Mouse (Mus musculus): Measurements from ENCODE around the gene Trappc2l.
"Not testable (repeated sequence)": the region's sequence is repeated elsewhere in the genome, so short reads cannot be mapped to it uniquely, and the experiment has no call there.

Trappc2l gene

GRCm38 (mm10) chr8:122625811-122626210, 14.4 kb downstream of the Trappc2l start:
- DNase-seq (ENCODE audit: low read depth) = no peak

- DNase-seq (ENCODE audit: low read depth) = no peak
Observed at GRCm38 (mm10) chr8:122626896-122627295, 15.5 kb downstream of the Trappc2l start.

- no peak for DNase-seq (ENCODE audit: low read depth)
Observed at GRCm38 (mm10) chr8:122629388-122629787, 17.9 kb downstream of the Trappc2l start.

- no peak for DNase-seq (ENCODE audit: low read depth)
Observed at GRCm38 (mm10) chr8:122630696-122631095, 19.3 kb downstream of the Trappc2l start.

GRCm38 (mm10) chr8:122632134-122632533, 20.7 kb downstream of the Trappc2l start:
- DNase-seq (ENCODE audit: low read depth) = not testable (repeated sequence)

- DNase-seq (ENCODE audit: low read depth) = no peak
Observed at GRCm38 (mm10) chr8:122633205-122633604, 21.8 kb downstream of the Trappc2l start.

GRCm38 (mm10) chr8:122635878-122636802, 24.7 kb downstream of the Trappc2l start:
- DNase-seq (ENCODE audit: low read depth) = no peak

GRCm38 (mm10) chr8:122636803-122637175, 25.3 kb downstream of the Trappc2l start:
- no peak for DNase-seq (ENCODE audit: low read depth)

GRCm38 (mm10) chr8:122637230-122637629, 25.8 kb downstream of the Trappc2l start:
- no peak for DNase-seq (ENCODE audit: low read depth)

DNA sequence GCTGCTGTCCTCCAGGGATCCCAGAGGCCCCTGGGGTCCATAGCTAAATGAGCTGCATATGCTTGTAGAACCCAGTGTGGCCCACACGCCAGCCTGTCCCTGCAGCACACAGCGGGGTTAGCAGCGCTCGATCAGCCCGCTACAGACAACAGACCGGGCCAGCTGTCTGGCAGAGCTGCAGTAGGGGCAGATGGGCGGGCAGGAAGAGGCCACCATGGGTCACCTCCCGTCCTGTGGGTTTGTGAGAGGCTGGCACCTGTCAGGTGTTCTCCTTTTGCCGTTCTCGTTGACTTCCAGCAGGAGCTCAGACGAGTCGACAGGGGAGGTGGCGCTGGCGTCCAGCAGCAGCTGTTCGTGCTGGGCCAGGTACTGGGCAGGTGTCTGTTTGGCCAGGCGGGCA, 27.2 kb downstream of the Trappc2l start:
- no peak for DNase-seq (ENCODE audit: low read depth)

GRCm38 (mm10) chr8:122639521-122640248, 28.2 kb downstream of the Trappc2l start:
- peak; percentile 82 for DNase-seq (ENCODE audit: low read depth)

- no peak for DNase-seq (ENCODE audit: low read depth)
Observed at GRCm38 (mm10) chr8:122640825-122641224, 29.4 kb downstream of the Trappc2l start.

DNA sequence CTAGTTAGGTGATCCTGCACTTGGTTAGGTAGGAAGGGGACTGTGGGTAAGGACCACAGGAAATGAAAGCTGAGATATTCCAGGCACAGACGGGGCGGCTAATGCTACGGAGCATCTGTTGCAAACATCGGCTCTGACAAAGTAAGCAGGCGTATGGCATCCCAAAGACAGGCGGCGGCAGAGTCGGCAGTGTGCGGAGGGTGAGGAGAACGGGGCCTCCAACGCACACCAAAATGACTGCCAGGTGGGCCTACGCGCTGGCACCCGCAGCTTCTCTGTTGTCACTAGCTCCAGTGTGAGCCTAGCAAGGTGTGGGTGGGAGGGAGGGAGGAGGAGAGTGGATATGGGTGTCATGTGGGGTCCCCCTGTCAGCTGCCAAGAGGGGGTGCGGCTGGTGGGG, 30.0 kb downstream of the Trappc2l start:
- DNase-seq (ENCODE audit: low read depth) = no peak

DNA sequence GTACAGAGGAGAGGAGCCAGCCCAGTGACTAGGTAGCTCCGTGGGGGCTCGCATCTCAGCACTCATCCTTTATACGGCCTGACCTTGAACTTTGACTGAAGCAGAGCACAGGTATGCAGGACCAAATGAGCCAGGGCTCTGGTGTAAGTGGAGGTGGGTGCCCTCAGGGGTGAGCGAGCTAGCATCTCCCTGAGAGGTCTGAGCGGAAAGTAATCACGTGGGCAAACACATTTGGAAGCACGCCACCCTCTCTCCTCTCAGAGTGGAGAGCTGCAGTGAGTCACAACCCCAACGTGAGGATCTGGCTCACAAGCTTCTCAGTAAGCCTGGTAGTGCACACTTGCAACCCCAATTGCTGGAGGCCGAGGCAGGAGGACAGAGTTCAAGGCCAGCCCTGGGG, 30.6 kb downstream of the Trappc2l start:
- DNase-seq (ENCODE audit: low read depth) = peak; percentile 94

GRCm38 (mm10) chr8:122644175-122644954, 32.9 kb downstream of the Trappc2l start:
- no peak for DNase-seq (ENCODE audit: low read depth)

GRCm38 (mm10) chr8:122646337-122646736, 34.9 kb downstream of the Trappc2l start:
- DNase-seq (ENCODE audit: low read depth) = no peak

DNA sequence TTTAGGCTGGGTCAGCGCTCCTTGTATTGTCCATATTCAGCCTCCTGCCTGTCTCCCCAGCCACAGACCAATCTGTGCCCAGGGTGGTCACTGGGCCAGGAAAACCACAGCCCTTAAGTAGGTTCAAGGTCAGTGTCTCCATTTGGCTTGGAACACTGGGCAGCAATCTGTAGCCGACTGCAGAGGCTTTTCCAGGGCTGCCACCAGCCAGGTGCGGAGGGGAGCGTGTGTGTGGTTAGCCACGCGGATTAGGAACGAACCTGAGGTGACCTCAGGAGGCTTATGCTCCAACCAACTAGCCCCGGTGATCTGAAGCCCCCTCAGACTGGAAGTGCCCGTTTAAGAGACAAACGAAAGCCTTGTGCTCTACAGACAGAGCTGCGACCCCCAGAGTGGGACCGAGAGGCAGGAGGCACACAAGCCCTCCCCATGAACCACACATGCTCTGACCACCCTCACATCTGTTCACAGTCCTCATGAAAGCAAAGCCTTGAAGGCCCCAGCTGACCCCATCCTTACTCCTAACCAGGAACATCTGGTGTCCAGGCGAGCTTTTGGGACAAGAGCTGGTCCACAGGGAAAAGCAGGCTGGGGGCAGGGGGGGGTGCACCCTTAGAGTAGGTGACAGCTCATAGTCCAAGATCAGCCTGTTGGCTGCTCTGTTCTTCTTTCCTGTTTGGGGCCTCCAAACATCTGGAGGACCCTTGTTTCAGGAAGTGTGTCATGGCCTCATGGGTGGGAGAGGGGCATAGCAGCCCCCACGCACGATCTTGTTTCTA, 36.9 kb downstream of the Trappc2l start:
- no peak for DNase-seq (ENCODE audit: low read depth)

DNA sequence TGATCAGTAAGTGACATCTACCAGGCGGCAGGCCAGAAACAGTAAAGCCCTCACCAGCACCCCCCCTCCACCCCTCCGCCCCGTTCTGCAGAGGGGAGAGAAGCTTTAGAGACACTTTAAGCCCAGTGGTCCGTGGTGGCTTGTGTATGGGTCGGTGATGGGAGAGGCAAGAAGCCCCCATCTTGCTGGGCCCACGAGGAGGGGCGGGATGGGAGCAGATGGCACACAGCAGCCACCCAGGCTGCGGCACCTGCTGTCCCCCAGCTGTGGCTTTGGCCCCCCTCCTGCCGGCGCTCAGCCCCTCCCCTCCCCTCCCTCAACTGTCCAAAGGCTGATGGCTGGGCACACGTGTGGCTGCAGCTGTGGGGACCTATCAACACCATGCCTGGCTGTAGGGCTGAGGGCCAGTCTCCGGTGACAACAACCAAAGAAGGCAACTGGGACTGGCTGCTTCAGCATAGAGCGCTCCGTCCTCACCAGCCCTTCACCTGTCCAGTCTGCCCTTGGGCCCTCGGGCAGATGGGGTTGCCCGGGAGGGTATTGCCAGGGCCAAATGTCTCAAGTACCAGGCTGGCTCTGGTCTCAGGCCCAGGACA, 40.0 kb downstream of the Trappc2l start:
- DNase-seq (ENCODE audit: low read depth) = no peak

- no peak for DNase-seq (ENCODE audit: low read depth)
Observed at GRCm38 (mm10) chr8:122652643-122653042, 41.2 kb downstream of the Trappc2l start.

DNA sequence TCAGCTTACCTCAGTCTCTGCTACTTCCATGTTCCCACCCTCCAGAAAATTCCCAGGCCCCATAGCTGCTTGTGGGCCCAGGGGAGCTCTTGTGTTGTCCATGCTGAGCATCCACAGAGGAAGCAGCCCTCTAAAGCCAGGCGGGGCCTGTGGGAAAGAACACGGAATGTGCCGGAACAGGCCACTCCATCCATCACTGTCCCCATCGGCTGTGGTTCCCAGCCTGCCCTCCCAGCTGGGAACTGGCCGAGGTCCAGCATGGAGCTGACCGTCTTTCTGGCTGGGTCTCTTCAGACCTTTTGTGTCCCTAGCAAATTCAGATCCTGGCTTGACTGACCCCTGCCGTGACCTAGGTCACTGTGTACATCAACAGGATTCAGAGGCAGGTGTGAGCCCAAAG, 43.3 kb downstream of the Trappc2l start:
- DNase-seq (ENCODE audit: low read depth) = no peak
